Mouse (Mus musculus) brain, embryonic 14.5 days (tissue): ENCODE measurements around the gene Abat.

ENCODE experiments used
- CTCF ChIP-seq: fragments of 200-500 bp; IDR thresholded peaks from 2 replicates; pipeline ENCODE4 v1.5.1; 2012; ENCODE audit warnings: inconsistent platforms, mild to moderate bottlenecking, moderate library complexity, borderline replicate concordance; ENCODE audit not compliant: insufficient read depth, insufficient read length; ENCODE audit errors: extremely low read depth
- POLR2A ChIP-seq: fragments of 200-500 bp; IDR thresholded peaks from 2 replicates; pipeline ENCODE4 v1.6.1; 2012; ENCODE audit warnings: mild to moderate bottlenecking, inconsistent platforms, borderline replicate concordance; ENCODE audit not compliant: poor library complexity, insufficient read depth, insufficient read length, severe bottlenecking; ENCODE audit errors: extremely low read depth

DNA sequence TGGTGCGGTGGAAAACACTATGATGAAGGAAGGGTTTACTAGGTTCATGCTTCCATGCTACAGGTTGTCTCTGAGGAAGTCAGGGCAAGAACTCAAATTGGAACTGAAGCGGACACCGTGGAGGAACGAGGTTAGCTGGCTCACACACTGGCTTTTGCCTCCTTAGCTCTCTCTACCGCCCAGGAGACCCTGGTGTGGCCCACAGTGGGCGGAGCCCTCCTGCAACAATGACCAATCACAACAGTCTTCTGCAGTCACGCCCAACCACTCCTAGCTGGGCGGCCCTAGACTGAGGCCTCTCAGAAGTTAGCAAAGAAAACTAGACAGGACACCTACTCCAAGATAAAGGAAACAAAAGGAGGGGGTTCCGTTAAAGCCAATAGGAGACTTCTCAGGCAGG lies 36.3 kb downstream of the Abat start:
- TF ChIP-seq CTCF (no peak), POLR2A (no peak)
